Mouse (Mus musculus): ENCODE measurements at regions not wholly inside any gene's neighbourhood (a gene's known extent, or its start where the extent isn't known, plus 50 kb on each side); places are given as distances from the start of the nearest gene placed in this dataset.

DNA sequence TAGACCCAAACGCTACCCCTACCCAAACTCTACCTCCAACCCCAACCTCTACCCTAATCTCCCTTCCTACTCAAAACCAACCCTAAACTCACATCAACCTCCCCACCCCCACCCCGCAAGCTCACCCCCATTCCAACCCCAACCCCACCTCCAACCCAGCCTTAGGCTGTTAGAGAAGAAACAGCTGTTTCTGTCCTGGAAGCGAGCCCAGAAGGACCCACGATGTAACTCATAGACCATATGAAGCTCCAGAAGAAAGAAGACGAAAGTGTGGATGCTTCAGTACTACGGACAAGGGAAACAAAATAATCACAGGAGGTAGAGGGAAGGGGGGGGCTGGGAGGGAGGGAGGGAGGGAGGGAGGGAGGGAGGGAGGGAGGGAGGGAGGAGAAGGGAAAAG is 58.4 kb downstream of the Sox11 start:
- Histone ChIP-seq H3K4me3 (ENCODE audit: low read depth, low read length) (no peak overlapping the region), H3K9me3 (ENCODE audit: control insufficient read depth, low read length) (no peaks in the 10 kb centered on the region), H3K9ac (ENCODE audit: low read length) (no peak overlapping the region), H3K27ac (ENCODE audit: low read depth, low read length) (no peak overlapping the region), H3K4me2 (ENCODE audit: low read depth, low read length, severe bottlenecking) (no peak overlapping the region), H3K4me1 (replicated peaks; ENCODE audit: control insufficient read depth, insufficient read depth, low read length) (no peaks in the 10 kb centered on the region), H3K27me3 (ENCODE audit: control insufficient read depth, insufficient read depth, low read length) (no peaks in the 10 kb centered on the region), H3K36me3 (ENCODE audit: control insufficient read depth, insufficient read depth, low read length) (no peaks in the 10 kb centered on the region)
- DNase-seq (ENCODE audit: low spot score) (no peak), ATAC-seq (replicated peaks; ENCODE audit: low FRiP score) (no peak)
- 82% methylated on average over 6 of the region's 6 CpGs for WGBS

DNA sequence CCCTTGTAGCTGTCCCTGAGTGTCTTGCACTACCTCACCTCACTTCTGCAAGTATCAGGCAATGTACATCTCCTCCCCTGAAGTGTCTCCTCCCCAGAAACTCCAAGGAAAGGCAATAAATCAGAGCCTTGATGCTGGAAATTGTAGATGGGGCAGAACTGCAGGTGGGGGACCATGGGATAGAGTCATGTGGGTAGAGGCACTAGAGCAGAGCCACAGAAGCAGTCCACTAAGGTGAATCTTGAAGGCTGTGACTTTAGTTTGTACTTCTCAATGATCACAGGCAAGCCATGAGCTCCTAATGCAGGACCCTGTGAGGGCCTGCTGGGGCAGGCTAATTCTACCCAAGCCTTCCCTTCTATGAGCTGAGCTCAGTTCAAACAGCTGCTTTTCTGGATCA is 80.4 kb downstream of the Sox11 start:
- no peak overlapping the region for H3K9ac ChIP-seq (ENCODE audit: low read length)
- H3K4me2 ChIP-seq (ENCODE audit: low read depth, low read length, severe bottlenecking), result no peak overlapping the region
- H3K4me1 ChIP-seq (replicated peaks; ENCODE audit: control insufficient read depth, insufficient read depth, low read length), result no peaks in the 10 kb centered on the region
- H3K27ac ChIP-seq (ENCODE audit: low read depth, low read length), result no peak overlapping the region
- H3K4me3 ChIP-seq (ENCODE audit: low read depth, low read length), result no peak overlapping the region
- ATAC-seq (replicated peaks; ENCODE audit: low FRiP score) (no peak), DNase-seq (ENCODE audit: low spot score) (no peak)
- H3K36me3 ChIP-seq (ENCODE audit: control insufficient read depth, insufficient read depth, low read length), result no peaks in the 10 kb centered on the region
- no peaks in the 10 kb centered on the region for H3K9me3 ChIP-seq (ENCODE audit: control insufficient read depth, low read length)
- H3K27me3 ChIP-seq (ENCODE audit: control insufficient read depth, insufficient read depth, low read length), result no peaks in the 10 kb centered on the region

GRCm38 (mm10) chr12:27254125-27254524 is 88.2 kb downstream of the Sox11 start:
- Histone ChIP-seq H3K9me3 (ENCODE audit: control insufficient read depth, low read length) (no peaks in the 10 kb centered on the region), H3K27ac (ENCODE audit: low read depth, low read length) (no peak overlapping the region), H3K9ac (ENCODE audit: low read length) (no peak overlapping the region), H3K27me3 (ENCODE audit: control insufficient read depth, insufficient read depth, low read length) (no peaks in the 10 kb centered on the region), H3K4me2 (ENCODE audit: low read depth, low read length, severe bottlenecking) (no peak overlapping the region), H3K36me3 (ENCODE audit: control insufficient read depth, insufficient read depth, low read length) (no peaks in the 10 kb centered on the region), H3K4me3 (ENCODE audit: low read depth, low read length) (no peak overlapping the region), H3K4me1 (replicated peaks; ENCODE audit: control insufficient read depth, insufficient read depth, low read length) (no peaks in the 10 kb centered on the region)
- WGBS, result 75% methylated on average over 3 of the region's 3 CpGs
- ATAC-seq (replicated peaks; ENCODE audit: low FRiP score), result no peak
- DNase-seq (ENCODE audit: low spot score), result no peak

DNA sequence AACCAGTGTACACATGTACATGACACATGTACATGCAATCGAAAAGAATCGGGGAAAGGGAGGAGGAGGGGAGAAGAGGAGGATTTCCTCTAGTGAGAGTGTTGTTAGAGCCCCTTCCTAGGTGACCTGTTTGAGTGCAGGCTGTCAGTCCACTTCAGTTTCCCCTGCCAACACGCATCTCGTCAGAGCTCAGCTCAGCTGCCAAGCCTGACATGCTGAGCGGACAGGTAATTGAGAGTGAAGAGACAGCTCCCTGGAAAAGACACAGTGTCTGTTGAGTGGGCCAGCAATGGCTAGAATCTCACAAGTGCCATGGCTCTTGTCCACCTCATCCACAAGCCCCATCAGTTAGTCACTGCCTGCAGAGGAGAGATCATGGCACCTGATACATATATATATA is 90.9 kb downstream of the Sox11 start:
- Histone ChIP-seq H3K27me3 (ENCODE audit: control insufficient read depth, insufficient read depth, low read length) (no peaks in the 10 kb centered on the region), H3K36me3 (ENCODE audit: control insufficient read depth, insufficient read depth, low read length) (no peaks in the 10 kb centered on the region), H3K4me2 (ENCODE audit: low read depth, low read length, severe bottlenecking) (no peak overlapping the region), H3K4me3 (ENCODE audit: low read depth, low read length) (no peak overlapping the region), H3K27ac (ENCODE audit: low read depth, low read length) (no peak overlapping the region), H3K9me3 (ENCODE audit: control insufficient read depth, low read length) (no peaks in the 10 kb centered on the region), H3K4me1 (replicated peaks; ENCODE audit: control insufficient read depth, insufficient read depth, low read length) (peaks cover 17% of the 10 kb centered on the region; the same call in 1 of the 2 replicates), H3K9ac (ENCODE audit: low read length) (no peak overlapping the region)
- DNase-seq (ENCODE audit: low spot score), result no peak
- no peak for ATAC-seq (replicated peaks; ENCODE audit: low FRiP score)
- WGBS, result 75% methylated on average over 5 of the region's 5 CpGs

DNA sequence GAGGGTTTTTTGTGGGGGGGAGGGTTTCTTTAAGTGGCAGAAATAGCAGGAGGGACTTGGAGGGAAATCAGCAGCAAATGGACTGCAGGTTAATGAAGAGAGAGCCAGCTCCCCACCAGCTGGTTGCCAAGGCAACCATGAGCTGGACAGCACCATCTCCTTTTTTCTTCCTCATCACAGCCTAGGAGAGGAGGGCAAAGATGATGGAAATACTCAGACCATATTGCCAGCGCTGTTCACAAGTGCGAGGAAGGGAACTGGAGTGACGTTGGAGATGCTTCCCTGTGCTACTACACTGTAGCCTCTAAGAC is 93.9 kb downstream of the Sox11 start:
- Histone ChIP-seq H3K9ac (ENCODE audit: low read length) (no peak overlapping the region), H3K9me3 (ENCODE audit: control insufficient read depth, low read length) (no peaks in the 10 kb centered on the region), H3K4me3 (ENCODE audit: low read depth, low read length) (no peak overlapping the region), H3K4me2 (ENCODE audit: low read depth, low read length, severe bottlenecking) (peak overlapping the region; percentile 18; the same call in 1 of the 2 replicates), H3K4me1 (replicated peaks; ENCODE audit: control insufficient read depth, insufficient read depth, low read length) (peaks cover 17% of the 10 kb centered on the region; the same call in 1 of the 2 replicates), H3K27ac (ENCODE audit: low read depth, low read length) (peak overlapping the region; percentile 34; the same call in 1 of the 2 replicates), H3K36me3 (ENCODE audit: control insufficient read depth, insufficient read depth, low read length) (no peaks in the 10 kb centered on the region), H3K27me3 (ENCODE audit: control insufficient read depth, insufficient read depth, low read length) (no peaks in the 10 kb centered on the region)
- ATAC-seq (replicated peaks; ENCODE audit: low FRiP score) (peak; percentile 66), DNase-seq (ENCODE audit: low spot score) (no peak)
- WGBS, result 31% methylated on average over 3 of the region's 3 CpGs

DNA sequence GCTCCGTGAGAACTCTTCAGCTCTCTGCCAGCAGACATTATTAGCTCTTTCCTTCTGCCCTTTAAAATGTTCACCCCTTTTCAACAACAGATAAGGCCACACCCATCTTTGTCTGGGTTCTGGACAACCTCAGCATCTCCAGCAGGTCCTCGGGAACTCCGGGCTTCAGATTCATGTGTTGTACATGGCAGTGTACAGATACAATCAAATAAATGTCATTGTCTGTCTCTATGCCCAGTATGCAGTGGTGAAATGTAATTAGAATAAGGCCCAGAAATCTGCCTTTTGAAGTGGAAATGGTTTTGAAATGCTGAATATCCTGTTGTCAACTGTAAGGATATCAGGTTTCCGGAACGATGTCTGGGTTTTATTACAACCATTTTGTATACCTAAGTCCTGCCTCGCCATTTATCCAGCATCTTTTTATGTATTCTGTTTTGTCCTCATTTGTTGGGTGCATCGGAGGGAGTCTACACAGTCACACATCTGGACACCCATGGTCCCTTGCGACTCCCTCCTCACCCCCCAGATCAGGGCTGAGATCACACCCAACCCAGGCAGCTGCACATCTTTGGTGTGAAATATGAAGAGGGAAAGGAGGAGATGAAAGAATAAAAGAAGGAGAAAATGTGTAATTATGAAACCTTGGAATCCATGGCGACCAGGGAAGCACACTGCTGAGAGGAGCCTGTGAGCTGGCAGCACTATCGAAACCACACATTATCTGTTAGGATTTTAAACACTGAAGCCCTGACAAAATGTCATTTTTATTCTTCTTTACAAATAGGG is 94.4 kb downstream of the Sox11 start:
- Histone ChIP-seq H3K9ac (ENCODE audit: low read length) (peak overlapping the region; percentile 8; the same call in 1 of the 2 replicates), H3K4me2 (ENCODE audit: low read depth, low read length, severe bottlenecking) (peak overlapping the region; percentile 18; the same call in 1 of the 2 replicates)
- WGBS, result 53% methylated on average over 10 of the region's 10 CpGs

GRCm38 (mm10) chr12:27235748-27236147 is 106.6 kb downstream of the Sox11 start:
- no peak for DNase-seq (ENCODE audit: low spot score)
- no peaks in the 10 kb centered on the region for H3K9me3 ChIP-seq (ENCODE audit: control insufficient read depth, low read length)
- WGBS, result 64% methylated on average over 1 of the region's 1 CpGs
- H3K36me3 ChIP-seq (ENCODE audit: control insufficient read depth, insufficient read depth, low read length), result no peaks in the 10 kb centered on the region
- H3K9ac ChIP-seq (ENCODE audit: low read length), result no peak overlapping the region
- H3K27ac ChIP-seq (ENCODE audit: low read depth, low read length), result no peak overlapping the region
- no peak for ATAC-seq (replicated peaks; ENCODE audit: low FRiP score)
- H3K27me3 ChIP-seq (ENCODE audit: control insufficient read depth, insufficient read depth, low read length), result no peaks in the 10 kb centered on the region
- no peaks in the 10 kb centered on the region for H3K4me1 ChIP-seq (replicated peaks; ENCODE audit: control insufficient read depth, insufficient read depth, low read length)
- H3K4me2 ChIP-seq (ENCODE audit: low read depth, low read length, severe bottlenecking), result no peak overlapping the region
- no peak overlapping the region for H3K4me3 ChIP-seq (ENCODE audit: low read depth, low read length)

More for the DNA sequence above, 94.4 kb downstream of the Sox11 start:
- H3K27ac ChIP-seq (ENCODE audit: low read depth, low read length), result peak overlapping the region; percentile 66
- H3K4me1 ChIP-seq (replicated peaks; ENCODE audit: control insufficient read depth, insufficient read depth, low read length), result peaks cover 17% of the 10 kb centered on the region; the same call in 1 of the 2 replicates
- H3K27me3 ChIP-seq (ENCODE audit: control insufficient read depth, insufficient read depth, low read length), result no peaks in the 10 kb centered on the region
- ATAC-seq (replicated peaks; ENCODE audit: low FRiP score) (peak; percentile 42), DNase-seq (ENCODE audit: low spot score) (no peak)
- H3K9me3 ChIP-seq (ENCODE audit: control insufficient read depth, low read length), result no peaks in the 10 kb centered on the region
- H3K4me3 ChIP-seq (ENCODE audit: low read depth, low read length), result no peak overlapping the region
- H3K36me3 ChIP-seq (ENCODE audit: control insufficient read depth, insufficient read depth, low read length), result no peaks in the 10 kb centered on the region

DNA sequence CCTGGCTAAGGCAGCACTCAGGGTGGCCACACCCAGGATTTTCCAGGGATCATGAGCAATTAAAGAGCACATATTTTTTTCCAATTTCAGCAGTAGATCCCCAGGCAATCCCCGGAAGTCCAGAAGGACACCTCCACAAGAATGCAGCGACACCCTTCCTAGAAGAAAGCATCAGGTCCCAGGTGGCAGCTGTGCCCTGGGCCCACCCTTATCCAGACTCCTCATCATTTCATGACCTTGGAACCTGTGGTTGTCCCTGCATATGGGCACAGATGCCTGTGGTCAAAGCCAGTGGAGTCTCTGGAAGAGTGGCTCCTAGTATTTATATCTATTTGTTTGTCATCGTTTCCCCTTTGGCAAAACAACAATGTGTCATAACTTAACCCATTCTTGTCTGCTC is 120.8 kb downstream of the Sox11 start:
- Histone ChIP-seq H3K4me2 (ENCODE audit: low read depth, low read length, severe bottlenecking) (no peak overlapping the region), H3K27ac (ENCODE audit: low read depth, low read length) (no peak overlapping the region), H3K36me3 (ENCODE audit: control insufficient read depth, insufficient read depth, low read length) (no peaks in the 10 kb centered on the region), H3K27me3 (ENCODE audit: control insufficient read depth, insufficient read depth, low read length) (no peaks in the 10 kb centered on the region), H3K4me3 (ENCODE audit: low read depth, low read length) (no peak overlapping the region), H3K9me3 (ENCODE audit: control insufficient read depth, low read length) (no peaks in the 10 kb centered on the region), H3K9ac (ENCODE audit: low read length) (no peak overlapping the region), H3K4me1 (replicated peaks; ENCODE audit: control insufficient read depth, insufficient read depth, low read length) (no peaks in the 10 kb centered on the region)
- no peak for DNase-seq (ENCODE audit: low spot score)
- 86% methylated on average over 3 of the region's 3 CpGs for WGBS
- no peak for ATAC-seq (replicated peaks; ENCODE audit: low FRiP score)

- Histone ChIP-seq H3K4me3 (ENCODE audit: low read depth, low read length) (no peak overlapping the region), H3K27me3 (ENCODE audit: control insufficient read depth, insufficient read depth, low read length) (no peaks in the 10 kb centered on the region), H3K4me1 (replicated peaks; ENCODE audit: control insufficient read depth, insufficient read depth, low read length) (no peaks in the 10 kb centered on the region), H3K27ac (ENCODE audit: low read depth, low read length) (no peak overlapping the region), H3K9ac (ENCODE audit: low read length) (no peak overlapping the region), H3K4me2 (ENCODE audit: low read depth, low read length, severe bottlenecking) (no peak overlapping the region), H3K9me3 (ENCODE audit: control insufficient read depth, low read length) (no peaks in the 10 kb centered on the region), H3K36me3 (ENCODE audit: control insufficient read depth, insufficient read depth, low read length) (no peaks in the 10 kb centered on the region)
- 79% methylated on average over 7 of the region's 7 CpGs for WGBS
- ATAC-seq (replicated peaks; ENCODE audit: low FRiP score) (no peak), DNase-seq (ENCODE audit: low spot score) (no peak)
Measured at GRCm38 (mm10) chr12:27201191-27201590, 141.2 kb downstream of the Sox11 start.

Measured in forebrain, embryonic 11.5 days (tissue).